Mouse (Mus musculus) testis, postnatal 14 days (tissue): ENCODE data around the gene Hist1h4d.
A peak's percentile ranks its signal among the peaks of the same experiment; 100 is the strongest.
"Not testable (repeated sequence)": the region's sequence is repeated elsewhere in the genome, so short reads cannot be mapped to it uniquely, and the experiment has no call there.

Source experiments
- DNase-seq: peaks from one replicate; pipeline ENCODE4 v3.0.0; 2021; ENCODE audit warnings: low spot score

Hist1h4d gene

DNA sequence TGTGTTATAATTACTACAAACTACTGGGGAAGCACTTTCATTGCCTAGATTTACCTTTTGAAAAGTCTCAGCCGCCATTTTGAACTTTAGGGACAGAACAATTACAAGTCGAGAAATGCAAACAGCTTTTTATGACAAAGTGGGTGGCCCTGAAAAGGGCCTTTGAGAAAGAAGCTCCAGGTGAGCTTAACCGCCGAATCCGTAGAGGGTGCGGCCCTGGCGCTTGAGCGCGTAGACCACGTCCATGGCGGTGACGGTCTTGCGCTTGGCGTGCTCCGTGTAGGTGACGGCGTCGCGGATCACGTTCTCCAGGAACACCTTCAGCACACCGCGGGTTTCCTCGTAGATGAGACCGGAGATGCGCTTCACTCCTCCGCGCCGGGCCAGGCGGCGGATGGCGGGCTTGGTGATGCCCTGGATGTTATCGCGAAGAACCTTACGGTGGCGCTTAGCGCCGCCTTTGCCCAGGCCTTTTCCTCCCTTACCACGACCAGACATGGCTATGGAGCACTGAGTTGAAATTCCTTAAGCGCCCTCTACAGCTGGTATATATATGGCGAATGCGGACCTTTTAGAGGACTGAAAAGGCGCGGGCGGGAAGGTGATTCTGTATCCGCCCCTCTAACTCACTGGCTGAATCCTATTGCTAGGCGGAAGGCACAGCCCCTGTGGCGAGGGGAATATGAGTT is 30.1 kb upstream of the Hist1h4d start, which contains the start of gene Hist1h4f:
Gene Hist1h4f, minus strand, starts transcription at position 503 of the 689 bp plus-strand sequence.
- peak; percentile 92 for DNase-seq

DNA sequence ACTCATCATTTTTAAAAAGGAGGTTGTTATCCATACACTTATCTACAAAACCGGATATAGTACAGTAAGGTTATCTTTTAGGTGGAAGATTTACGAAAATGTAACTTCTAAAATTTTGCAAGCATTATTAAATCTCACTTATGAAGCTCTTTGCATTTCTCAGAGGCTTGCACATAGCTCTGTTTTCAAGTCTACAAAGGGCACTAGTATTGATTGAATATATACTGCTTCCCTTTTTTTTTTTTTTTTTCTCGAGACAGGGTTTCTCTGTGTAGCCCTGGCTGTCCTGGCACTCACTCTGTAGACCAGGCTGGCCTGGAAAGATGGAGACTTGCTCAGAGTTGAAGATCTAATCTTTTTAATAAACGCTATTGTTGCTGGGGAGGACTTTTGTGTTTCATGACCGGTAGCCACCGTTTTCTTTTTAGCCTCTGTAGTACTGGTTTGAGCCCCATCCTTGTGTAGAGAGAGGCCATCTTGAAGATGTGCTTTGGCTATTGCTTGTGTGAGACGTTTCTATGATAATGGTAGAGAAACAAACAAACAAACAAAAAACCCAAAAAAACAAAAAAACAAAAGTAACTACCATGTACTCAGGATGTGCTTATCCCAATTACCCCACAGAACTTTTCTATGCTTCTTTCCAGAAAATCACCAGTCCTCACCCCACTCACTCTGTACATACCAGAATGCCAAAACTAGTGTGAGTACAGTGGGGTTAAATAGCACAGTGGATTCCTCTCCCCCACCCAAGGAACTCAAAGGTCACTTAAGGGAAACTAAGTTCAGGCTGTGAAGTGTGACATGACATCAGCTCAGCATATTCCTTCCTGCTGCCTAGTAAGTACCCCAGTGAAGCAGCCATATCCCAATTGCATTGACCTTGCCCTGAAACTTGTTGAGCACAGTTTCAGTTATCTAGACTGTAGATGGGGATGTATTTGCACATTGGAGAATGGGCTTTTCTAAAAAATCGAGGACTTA is 29.2 kb upstream of the Hist1h4d start:
- no peak for DNase-seq

DNA sequence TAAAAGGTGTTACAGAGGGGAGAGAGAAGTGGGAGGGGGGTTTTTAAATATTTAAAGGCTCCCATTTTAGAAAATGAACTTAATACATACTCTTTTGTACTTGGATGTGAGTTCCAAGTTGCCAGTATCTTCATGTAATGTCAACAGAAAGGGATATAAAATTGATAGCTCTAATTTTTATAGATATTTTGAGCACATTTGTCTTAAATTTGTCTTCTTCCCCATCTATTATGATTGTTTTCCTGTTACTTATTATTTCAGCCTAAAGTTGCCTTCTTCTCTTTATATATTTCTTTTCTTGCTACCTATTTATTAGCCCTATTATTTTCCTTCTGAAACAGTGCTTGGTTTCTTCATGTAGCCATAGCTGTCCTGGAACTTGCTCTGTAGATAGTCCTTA is 28.4 kb upstream of the Hist1h4d start, which contains the start of gene Hist1h1d:
Gene Hist1h1d, plus strand, starts transcription at position 301 of the 400 bp plus-strand sequence.
- DNase-seq: no peak

DNA sequence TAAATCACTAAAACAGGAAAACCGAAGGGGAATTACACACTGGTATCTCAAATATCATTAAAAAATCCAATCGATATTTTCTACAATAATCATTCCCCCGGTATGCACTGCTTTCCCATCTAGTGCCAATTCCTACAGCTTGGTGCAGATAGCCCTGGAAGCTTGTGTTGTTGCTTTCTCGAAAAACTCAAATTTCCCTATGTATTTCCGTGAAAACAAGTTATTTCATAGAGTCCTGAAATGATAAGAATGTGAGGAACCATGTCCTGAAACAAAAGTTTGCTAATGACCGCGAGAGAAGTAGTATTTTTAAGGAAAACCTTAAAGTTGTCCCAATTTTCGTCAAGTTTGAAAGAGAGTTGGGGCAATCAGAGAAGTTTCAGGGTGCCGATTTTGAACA is 27.0 kb upstream of the Hist1h4d start:
- DNase-seq: no peak

DNA sequence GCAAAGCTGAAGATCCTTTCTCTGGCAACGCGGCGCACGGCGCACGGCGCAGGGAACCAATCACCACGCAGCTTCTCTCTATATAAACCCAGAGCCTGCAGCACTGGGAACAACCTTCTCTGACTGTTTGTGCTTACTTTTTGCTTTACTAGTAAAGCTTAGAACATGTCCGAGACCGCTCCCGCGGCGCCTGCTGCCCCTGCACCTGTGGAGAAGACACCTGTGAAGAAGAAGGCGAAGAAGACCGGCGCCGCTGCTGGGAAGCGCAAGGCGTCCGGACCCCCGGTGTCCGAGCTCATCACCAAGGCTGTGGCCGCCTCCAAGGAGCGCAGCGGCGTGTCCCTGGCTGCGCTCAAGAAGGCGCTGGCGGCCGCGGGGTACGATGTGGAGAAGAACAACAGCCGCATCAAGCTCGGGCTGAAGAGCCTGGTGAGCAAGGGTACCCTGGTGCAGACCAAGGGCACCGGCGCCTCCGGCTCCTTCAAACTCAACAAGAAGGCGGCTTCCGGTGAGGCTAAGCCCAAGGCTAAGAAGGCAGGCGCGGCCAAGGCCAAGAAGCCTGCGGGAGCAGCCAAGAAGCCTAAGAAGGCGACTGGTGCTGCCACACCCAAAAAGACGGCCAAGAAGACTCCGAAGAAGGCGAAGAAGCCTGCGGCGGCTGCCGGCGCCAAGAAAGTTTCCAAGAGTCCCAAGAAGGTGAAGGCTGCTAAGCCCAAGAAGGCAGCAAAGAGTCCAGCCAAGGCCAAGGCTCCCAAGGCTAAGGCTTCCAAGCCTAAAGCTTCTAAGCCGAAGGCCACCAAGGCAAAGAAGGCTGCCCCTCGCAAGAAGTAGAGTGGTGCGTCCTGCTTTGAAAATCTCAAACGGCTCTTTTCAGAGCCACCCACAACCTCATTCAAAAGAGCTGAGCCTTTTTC is 26.2 kb upstream of the Hist1h4d start:
- peak; percentile 88 for DNase-seq

DNA sequence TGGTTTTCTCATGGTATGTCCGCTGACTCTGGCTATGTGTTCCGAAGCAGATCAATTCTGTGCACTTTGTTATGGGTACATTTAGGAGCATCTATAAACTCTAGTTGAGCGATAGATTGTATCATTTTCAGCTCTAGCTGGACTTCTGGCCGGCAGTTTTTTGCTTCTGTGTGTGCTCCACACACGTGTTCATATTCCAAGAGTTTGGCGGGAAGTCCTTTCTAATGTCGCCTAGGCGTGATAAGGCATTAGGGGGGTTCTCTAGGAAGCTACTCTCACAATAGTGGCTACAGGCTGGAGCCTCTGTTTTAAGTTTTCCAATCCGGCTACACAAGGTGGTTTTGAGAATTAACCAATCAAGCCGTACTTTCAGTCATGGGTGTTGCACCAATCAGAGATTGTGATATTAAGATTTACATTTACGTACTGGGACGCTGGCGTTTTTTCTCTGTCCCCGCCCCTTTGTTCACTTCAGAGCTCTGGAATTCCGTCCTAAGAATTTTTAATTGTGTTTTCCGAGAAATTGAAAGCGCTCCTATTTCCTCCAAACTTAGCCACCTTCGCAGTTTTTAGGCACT is 25.5 kb upstream of the Hist1h4d start:
- DNase-seq: peak; percentile 71

DNA sequence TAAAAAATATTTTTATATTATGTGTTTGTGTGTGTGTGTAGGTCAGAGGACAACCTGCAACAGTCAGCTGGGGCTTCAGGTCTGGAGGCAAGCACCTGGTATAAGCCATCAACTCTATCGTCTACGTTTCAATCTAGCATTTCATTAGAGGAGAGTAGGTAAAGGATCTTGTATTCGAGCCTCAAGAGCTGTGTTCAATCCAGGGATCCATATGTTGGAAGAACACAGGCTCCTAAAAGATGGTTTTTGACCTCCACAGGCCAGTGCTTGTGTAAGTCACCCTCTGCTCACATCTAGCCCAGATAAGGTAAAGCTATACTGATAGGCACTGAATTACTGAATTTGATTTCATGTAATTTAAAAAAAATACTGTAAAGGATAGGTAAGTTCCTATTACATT is 24.5 kb upstream of the Hist1h4d start:
- DNase-seq: no peak

DNA sequence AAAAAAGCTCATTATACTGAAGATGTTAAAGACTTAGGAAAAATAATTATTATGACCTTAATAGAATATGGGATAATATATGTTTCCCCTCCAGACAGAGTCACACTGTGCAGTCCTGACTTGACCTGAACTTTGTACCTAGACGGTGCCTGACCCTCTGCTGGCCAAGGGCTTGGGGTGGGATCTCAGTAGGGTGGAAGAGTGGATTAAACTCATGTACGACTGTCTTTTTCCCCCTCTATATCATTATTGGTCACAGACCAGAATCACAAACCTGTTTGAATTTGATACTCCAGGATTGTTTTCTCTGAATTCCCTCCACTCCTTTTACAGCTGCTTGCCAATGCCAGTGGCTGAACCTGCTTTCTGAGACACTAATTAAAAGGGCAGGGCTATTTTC is 20.7 kb upstream of the Hist1h4d start:
- DNase-seq: not testable (repeated sequence)

DNA sequence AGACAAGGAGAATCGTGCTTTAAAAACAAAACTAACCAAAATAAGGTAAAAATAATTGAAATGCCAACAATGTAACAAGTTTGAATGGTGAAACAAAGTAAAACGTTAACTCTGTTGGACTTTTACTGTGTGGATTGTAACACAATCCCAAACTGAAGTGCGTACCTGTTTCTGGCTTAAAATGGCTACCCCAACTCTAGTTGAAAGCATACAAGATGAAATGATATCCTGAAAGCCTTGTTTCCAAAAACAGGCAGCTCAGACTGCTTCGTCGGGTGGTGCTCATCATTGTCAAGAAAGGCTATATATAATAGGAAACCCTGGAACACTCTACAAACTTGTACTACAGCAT is 19.9 kb upstream of the Hist1h4d start:
- not testable (repeated sequence) for DNase-seq

DNA sequence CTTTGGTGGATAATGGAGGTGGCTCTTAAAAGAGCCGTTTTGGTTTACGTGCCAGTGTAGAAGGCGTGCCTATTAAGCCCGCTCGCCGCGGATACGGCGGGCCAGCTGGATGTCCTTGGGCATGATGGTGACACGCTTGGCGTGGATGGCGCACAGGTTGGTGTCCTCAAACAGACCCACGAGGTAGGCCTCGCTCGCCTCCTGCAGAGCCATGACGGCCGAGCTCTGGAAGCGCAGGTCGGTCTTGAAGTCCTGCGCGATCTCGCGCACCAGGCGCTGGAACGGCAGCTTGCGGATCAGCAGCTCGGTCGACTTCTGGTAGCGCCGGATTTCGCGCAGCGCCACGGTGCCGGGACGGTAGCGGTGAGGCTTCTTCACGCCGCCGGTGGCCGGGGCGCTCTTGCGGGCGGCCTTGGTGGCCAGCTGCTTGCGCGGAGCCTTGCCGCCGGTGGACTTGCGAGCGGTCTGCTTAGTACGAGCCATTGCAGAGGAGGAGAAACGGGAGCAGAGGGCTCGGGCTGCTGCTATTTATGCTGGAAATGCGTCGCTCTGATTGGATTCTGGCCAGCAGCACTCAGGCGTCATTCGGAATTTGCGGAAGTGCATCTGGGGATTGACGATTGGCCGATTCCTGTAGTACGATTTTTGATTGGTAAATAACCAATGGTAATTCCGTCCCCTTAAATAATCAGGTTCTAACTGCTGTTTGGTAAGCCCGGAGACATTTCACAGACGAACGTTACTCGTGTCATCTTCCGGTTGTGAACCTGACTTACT is 19.3 kb upstream of the Hist1h4d start, which contains the start of gene Hist1h3e:
Gene Hist1h3e, minus strand, starts transcription at position 487 of the 777 bp plus-strand sequence.
- peak; percentile 87 for DNase-seq

DNA sequence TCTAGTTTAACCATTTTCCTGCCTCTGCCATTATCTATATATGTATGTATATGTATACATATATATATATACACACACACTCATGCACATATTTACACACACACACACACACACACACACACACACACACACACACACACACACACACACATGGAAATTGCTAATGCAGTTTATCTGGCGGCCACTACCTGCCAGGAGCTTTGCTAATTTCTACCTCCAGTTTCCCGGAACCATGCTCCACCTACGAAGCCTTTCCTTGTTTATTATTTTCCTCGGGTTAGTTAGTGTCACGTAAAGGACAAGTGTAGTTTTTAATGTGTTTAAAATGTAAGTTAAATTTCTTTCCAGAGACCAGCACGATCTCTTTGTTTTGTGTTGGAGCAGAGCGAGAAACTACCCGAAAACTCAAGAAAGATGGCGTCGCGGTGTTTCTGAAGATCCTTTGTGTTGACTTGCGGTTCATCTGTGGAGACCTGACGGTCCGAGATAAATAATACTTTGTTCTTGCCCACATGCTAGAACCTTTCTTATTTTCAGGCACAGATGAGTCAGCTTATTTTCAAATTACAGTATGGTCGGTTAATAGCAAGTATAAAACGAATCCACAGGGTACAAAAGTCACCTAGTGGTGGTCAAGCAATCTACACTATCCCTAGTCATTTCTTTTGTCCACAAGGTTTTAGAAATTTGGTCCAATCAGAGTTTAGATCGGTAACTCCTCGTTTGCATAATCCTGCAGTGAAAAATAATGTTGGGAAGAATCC is 18.5 kb upstream of the Hist1h4d start:
- DNase-seq: no peak

DNA sequence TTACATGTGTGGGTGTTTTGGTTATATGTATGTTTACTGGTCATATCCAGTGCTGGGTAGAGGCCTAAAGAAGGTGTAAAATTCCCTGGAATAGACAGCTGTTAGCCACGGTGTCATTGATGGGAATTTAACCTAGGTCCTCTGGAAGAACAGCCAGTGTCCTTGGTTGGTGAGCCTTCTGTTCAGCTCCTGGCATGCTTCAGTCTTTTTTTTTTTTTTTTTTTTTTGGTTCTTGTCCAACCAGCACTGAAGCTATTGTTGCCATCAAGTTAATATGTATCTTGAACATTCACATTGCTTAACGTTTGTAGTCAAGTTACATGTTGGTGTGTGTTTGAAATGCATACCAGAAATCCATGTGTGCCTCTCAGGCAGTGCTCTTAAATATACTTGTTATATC is 16.9 kb upstream of the Hist1h4d start:
- DNase-seq: no peak

DNA sequence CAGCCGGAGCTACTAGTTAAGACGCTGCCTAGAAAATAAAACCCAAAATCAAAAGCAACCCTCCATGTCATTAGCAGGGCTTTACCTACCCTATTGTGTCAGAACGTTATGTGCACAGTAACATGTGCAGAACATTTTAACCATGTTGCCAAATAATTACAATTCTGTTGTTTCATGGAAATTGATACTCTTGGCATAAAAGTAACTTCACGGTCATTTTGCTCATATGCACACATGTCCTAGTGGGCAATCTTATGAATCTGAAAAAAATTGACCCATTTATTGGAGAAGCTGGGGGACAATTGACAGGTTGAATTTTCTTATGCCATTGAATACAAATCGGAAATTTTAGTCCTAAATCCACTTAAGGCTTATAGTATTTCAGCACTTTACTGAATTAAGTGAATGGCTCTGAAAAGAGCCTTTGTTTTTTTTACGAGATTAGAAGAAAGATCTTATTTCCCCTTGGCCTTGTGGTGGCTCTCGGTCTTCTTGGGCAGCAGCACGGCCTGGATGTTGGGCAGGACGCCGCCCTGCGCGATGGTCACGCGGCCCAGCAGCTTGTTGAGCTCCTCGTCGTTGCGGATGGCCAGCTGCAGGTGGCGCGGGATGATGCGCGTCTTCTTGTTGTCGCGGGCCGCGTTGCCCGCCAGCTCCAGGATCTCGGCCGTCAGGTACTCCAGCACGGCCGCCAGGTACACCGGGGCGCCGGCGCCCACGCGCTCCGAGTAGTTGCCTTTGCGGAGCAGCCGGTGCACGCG is 11.0 kb upstream of the Hist1h4d start:
- DNase-seq: not testable (repeated sequence)

DNA sequence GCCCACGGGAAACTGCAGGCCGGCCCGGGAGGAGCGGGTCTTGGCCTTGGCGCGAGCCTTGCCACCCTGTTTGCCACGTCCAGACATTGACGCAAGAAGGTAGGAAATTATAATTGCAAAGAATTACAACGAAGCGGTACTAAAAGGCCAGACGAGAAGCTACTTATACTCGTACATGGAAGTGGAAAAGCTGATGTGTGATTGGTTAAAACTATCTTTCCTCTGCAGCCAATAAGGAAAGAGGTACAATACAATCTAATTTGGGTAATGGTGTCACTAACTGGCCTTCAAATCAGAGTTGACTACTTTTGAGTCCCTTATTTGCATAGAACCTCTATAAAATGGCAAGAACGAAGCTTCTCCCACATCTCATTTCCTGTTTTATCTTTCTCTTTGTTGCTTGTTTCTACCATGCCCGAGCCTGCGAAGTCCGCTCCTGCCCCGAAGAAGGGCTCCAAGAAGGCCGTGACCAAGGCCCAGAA is 10.3 kb upstream of the Hist1h4d start, which contains the start of the genes Hist1h2ae and Hist1h2bg:
Gene Hist1h2ae, minus strand, starts transcription at position 199 of the 482 bp plus-strand sequence.
Gene Hist1h2bg, plus strand, starts transcription at position 375 of the 482 bp plus-strand sequence.
- DNase-seq: peak; percentile 64

DNA sequence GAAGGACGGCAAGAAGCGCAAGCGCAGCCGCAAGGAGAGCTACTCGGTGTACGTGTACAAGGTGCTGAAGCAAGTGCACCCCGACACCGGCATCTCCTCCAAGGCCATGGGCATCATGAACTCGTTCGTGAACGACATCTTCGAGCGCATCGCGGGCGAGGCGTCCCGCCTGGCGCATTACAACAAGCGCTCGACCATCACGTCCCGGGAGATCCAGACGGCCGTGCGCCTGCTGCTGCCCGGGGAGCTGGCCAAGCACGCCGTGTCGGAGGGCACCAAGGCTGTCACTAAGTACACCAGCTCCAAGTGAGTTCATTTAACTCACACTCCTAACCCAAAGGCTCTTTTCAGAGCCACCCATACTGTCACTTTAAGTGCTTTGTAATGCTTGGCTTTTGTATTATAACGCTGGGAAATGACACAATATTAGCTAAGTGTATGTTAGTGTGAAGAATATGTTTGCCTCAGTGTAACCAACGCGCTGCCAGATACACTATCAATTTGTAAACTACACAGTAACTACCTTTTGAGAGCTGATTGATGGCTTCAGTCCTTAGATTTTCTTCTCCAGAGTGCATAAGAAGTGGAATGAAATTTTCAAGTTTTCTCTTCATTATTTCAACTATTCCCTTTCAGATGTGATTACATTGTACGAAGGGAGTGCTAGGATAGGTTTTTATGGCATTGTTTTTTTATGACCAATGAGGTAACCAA is 9.7 kb upstream of the Hist1h4d start:
- DNase-seq: not testable (repeated sequence)

DNA sequence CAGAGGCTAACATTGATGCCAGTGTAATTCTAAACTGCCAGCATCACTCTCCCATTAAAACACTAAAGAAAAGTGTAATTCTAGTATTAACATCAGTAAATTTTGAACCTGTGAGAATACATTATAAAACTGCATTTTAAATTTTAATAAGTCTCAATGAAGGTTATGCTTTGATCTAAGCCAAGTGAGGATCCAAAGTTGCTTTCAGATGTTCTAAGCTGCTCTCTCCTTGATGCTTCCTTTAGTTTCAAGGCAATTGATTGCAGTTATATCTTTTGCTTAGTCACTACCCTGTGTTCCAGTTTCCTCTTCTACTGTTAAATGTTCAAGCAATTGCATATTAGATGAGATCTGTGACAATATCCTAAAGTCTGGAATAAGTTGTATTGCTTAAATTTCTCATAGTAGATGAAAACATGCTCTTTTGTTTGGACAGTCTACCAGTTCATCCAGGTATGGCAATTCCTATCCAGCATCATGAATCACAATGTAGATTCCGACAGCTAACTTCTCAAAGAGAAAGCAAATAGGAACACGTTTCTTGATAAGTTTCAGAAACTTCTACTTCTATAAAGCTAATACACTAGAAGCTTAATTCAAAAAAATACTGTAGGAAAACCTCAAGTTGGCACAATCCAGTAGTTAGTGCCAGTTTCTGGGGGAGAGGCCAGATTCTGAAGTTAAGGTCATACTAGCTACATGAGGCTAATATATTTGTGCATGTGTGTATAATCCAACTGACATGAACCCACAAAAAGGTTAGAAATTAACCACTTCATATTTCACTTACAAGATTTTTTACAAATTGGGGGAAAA is 9.0 kb upstream of the Hist1h4d start:
- no peak for DNase-seq
